Mouse (Mus musculus) lung, postnatal 14 days (tissue): ENCODE measurements around the gene Olfr1380.
"Not testable (repeated sequence)": the region's sequence is repeated elsewhere in the genome, so short reads cannot be mapped to it uniquely, and the experiment has no call there.

Experiments used
- DNase-seq: peaks from one replicate; pipeline ENCODE4 v3.0.0; 2021

Gene Olfr1380

GRCm38 (mm10) chr11:49556578-49556977 is at the start of gene Olfr1380:
Olfr1380 (plus strand) TSS chr11:49556878.
- not testable (repeated sequence) for DNase-seq

- no peak for DNase-seq
Measured at GRCm38 (mm10) chr11:49518086-49518485, 38.6 kb upstream of the Olfr1380 start.

GRCm38 (mm10) chr11:49519348-49519747 is 37.3 kb upstream of the Olfr1380 start, which contains the start of gene Olfr1383:
Olfr1383 (plus strand) TSS chr11:49519648.
- no peak for DNase-seq

- DNase-seq = no peak
Measured at GRCm38 (mm10) chr11:49527947-49528346, 28.7 kb upstream of the Olfr1380 start, which contains the start of gene Olfr1382. Olfr1382 (plus strand) TSS chr11:49528247.

- no peak for DNase-seq
Measured at GRCm38 (mm10) chr11:49532761-49533160, 23.9 kb upstream of the Olfr1380 start.

- DNase-seq = not testable (repeated sequence)
Measured at GRCm38 (mm10) chr11:49536631-49537030, 20.0 kb upstream of the Olfr1380 start.

GRCm38 (mm10) chr11:49543149-49543548 is 13.5 kb upstream of the Olfr1380 start, which contains the start of gene Olfr1381:
Olfr1381 (plus strand) TSS chr11:49543449.
- not testable (repeated sequence) for DNase-seq

GRCm38 (mm10) chr11:49554033-49554432 is 2.6 kb upstream of the Olfr1380 start:
- not testable (repeated sequence) for DNase-seq

- not testable (repeated sequence) for DNase-seq
Measured at GRCm38 (mm10) chr11:49575054-49575453, 18.4 kb downstream of the Olfr1380 start.

- DNase-seq = not testable (repeated sequence)
Measured at GRCm38 (mm10) chr11:49580452-49580851, 23.8 kb downstream of the Olfr1380 start.

- no peak for DNase-seq
Measured at GRCm38 (mm10) chr11:49590213-49590612, 33.5 kb downstream of the Olfr1380 start.

- DNase-seq = not testable (repeated sequence)
Measured at GRCm38 (mm10) chr11:49597149-49597548, 40.5 kb downstream of the Olfr1380 start.

GRCm38 (mm10) chr11:49608306-49608705 is 51.6 kb downstream of the Olfr1380 start:
- DNase-seq = not testable (repeated sequence)

GRCm38 (mm10) chr11:49608938-49609867 is 52.5 kb downstream of the Olfr1380 start, which contains the start of gene Flt4:
Flt4 (plus strand) TSS chr11:49609263.
- DNase-seq = peak; percentile 42

- DNase-seq = peak; percentile 56
Measured at GRCm38 (mm10) chr11:49609868-49610824, 53.5 kb downstream of the Olfr1380 start.

GRCm38 (mm10) chr11:49611349-49611748 is 54.7 kb downstream of the Olfr1380 start:
- not testable (repeated sequence) for DNase-seq

GRCm38 (mm10) chr11:49612154-49612553 is 55.5 kb downstream of the Olfr1380 start:
- no peak for DNase-seq

- peak; percentile 58 for DNase-seq
Measured at GRCm38 (mm10) chr11:49613349-49613748, 56.7 kb downstream of the Olfr1380 start.
